Mouse (Mus musculus) MEL (cell line): ENCODE data around the gene Cntn5. TPM values are rescaled to one million over a fixed set of nuclear protein-coding genes. Genes with fewer than 3 reads are reported as not detected.

Source experiments
- DNase-seq: peaks from one replicate; pipeline ENCODE4 v3.0.0; 2011; ENCODE audit warnings: low read depth, low spot score
- H3K27ac ChIP-seq: 2 replicates; pipeline ENCODE4 v1.5.1; 2012; ENCODE audit warnings: low read depth, mild to moderate bottlenecking, control low read depth, low read length, moderate library complexity; ENCODE audit not compliant: control insufficient read depth
- H3K27me3 ChIP-seq, 2 experiments: fragments of 150-350 bp in 1 of 2; sonication (generic) in 1 of 2; 2 replicates each; pipeline ENCODE4 v1.6.1; 2012; ENCODE audit warnings: low read length in 2 of 2, mild to moderate bottlenecking in 2 of 2, improper control_type of control experiment in 1 of 2, moderate library complexity in 1 of 2; ENCODE audit not compliant: insufficient read depth in 2 of 2, control insufficient read depth in 1 of 2
- H3K36me3 ChIP-seq, 2 experiments: 2 replicates each; pipeline ENCODE4 v1.6.1; 2012 to 2014; ENCODE audit warnings: low read length in 2 of 2, improper control_type of control experiment in 1 of 2, inconsistent platforms in 1 of 2, mild to moderate bottlenecking in 1 of 2; ENCODE audit not compliant: insufficient read depth in 2 of 2, control insufficient read depth in 1 of 2
- H3K4me1 ChIP-seq, 2 experiments: fragments of 150-350 bp in 1 of 2; sonication (generic) in 1 of 2; 2 replicates each; pipeline ENCODE4 v1.6.1; 2012; ENCODE audit warnings: low read length in 2 of 2, improper control_type of control experiment in 1 of 2, mild to moderate bottlenecking in 1 of 2; ENCODE audit not compliant: insufficient read depth in 2 of 2, control insufficient read depth in 1 of 2
- H3K4me3 ChIP-seq, 2 experiments: fragments of 150-350 bp in 1 of 2; sonication (generic) in 1 of 2; 2 replicates each; pipeline ENCODE4 v1.5.1; 2012; ENCODE audit warnings: low read depth in 2 of 2, low read length in 2 of 2, mild to moderate bottlenecking in 2 of 2, moderate library complexity in 2 of 2, control low read depth in 1 of 2, improper control_type of control experiment in 1 of 2; ENCODE audit not compliant: control insufficient read depth in 1 of 2, insufficient read depth in 1 of 2
- H3K79me2 ChIP-seq: 2 replicates; pipeline ENCODE4 v1.6.1; 2012; ENCODE audit warnings: mild to moderate bottlenecking, low read length, moderate library complexity; ENCODE audit not compliant: control insufficient read depth, poor library complexity, insufficient read depth
- H3K9ac ChIP-seq: 2 replicates; pipeline ENCODE4 v1.6.1; 2012; ENCODE audit warnings: low read depth, mild to moderate bottlenecking, control low read depth, low read length, moderate library complexity; ENCODE audit not compliant: control insufficient read depth, poor library complexity, severe bottlenecking
- H3K9me3 ChIP-seq: fragments of 150-350 bp; sonication (generic); replicated peaks from 2 replicates; pipeline ENCODE4 v1.6.1; 2012; ENCODE audit warnings: mild to moderate bottlenecking, low read length, improper control_type of control experiment, moderate library complexity; ENCODE audit not compliant: insufficient read depth
- E2F4 ChIP-seq: IDR thresholded peaks from 2 replicates; pipeline ENCODE4 v1.6.1; 2011; ENCODE audit warnings: low read depth, low read length, improper control_type of control experiment, borderline replicate concordance
- ELF1 ChIP-seq: IDR thresholded peaks from 2 replicates; pipeline ENCODE4 v1.6.1; 2014; ENCODE audit warnings: low read depth, mild to moderate bottlenecking, inconsistent platforms, low read length, improper control_type of control experiment, moderate library complexity
- ETS1 ChIP-seq: IDR thresholded peaks from 2 replicates; pipeline ENCODE4 v1.6.1; 2012; ENCODE audit warnings: low read depth, mild to moderate bottlenecking, inconsistent platforms, low read length, improper control_type of control experiment, moderate library complexity
- JUND ChIP-seq: IDR thresholded peaks from 2 replicates; pipeline ENCODE4 v1.6.1; 2011; ENCODE audit warnings: low read depth, mild to moderate bottlenecking, improper control_type of control experiment, low read length
- KAT2A ChIP-seq: conservative IDR thresholded peaks from 2 replicates; pipeline ENCODE4 v1.6.1; 2012; ENCODE audit warnings: low read depth, low read length, improper control_type of control experiment, inconsistent platforms
- MYB ChIP-seq: IDR thresholded peaks from 2 replicates; pipeline ENCODE4 v1.6.1; 2011; ENCODE audit warnings: mild to moderate bottlenecking, low read depth, low read length, improper control_type of control experiment
- MYC ChIP-seq: IDR thresholded peaks from 2 replicates; pipeline ENCODE4 v1.6.1; 2011; ENCODE audit warnings: low read depth, mild to moderate bottlenecking, low read length, improper control_type of control experiment, moderate library complexity
- NELFE ChIP-seq: IDR thresholded peaks from 2 replicates; pipeline ENCODE4 v1.6.1; 2011; ENCODE audit warnings: low read depth, low read length, improper control_type of control experiment
- NRF1 ChIP-seq: IDR thresholded peaks from 2 replicates; pipeline ENCODE4 v1.6.1; 2014; ENCODE audit warnings: low read depth, mild to moderate bottlenecking, inconsistent platforms, low read length, improper control_type of control experiment, moderate library complexity; ENCODE audit not compliant: poor library complexity, insufficient read depth, severe bottlenecking
- RAD21 ChIP-seq: IDR thresholded peaks from 2 replicates; pipeline ENCODE4 v1.6.1; 2011; ENCODE audit warnings: mild to moderate bottlenecking, low read depth, low read length, improper control_type of control experiment
- RCOR1 ChIP-seq: IDR thresholded peaks from 2 replicates; pipeline ENCODE4 v1.6.1; 2012; ENCODE audit warnings: low read depth, mild to moderate bottlenecking, inconsistent platforms, low read length, improper control_type of control experiment
- SMC3 ChIP-seq: IDR thresholded peaks from 2 replicates; pipeline ENCODE4 v1.6.1; 2011; ENCODE audit warnings: low read depth, low read length, improper control_type of control experiment
- TAL1 ChIP-seq: IDR thresholded peaks from 2 replicates; pipeline ENCODE4 v1.6.1; 2012; ENCODE audit warnings: mild to moderate bottlenecking, inconsistent platforms, low read length, moderate library complexity, mixed read lengths
- TCF12 ChIP-seq: IDR thresholded peaks from 2 replicates; pipeline ENCODE4 v1.6.1; 2014; ENCODE audit warnings: low read depth, mild to moderate bottlenecking, inconsistent platforms, low read length, improper control_type of control experiment, moderate library complexity
- USF1 ChIP-seq: IDR thresholded peaks from 2 replicates; pipeline ENCODE4 v1.6.1; 2014; ENCODE audit warnings: low read depth, mild to moderate bottlenecking, inconsistent platforms, low read length, improper control_type of control experiment, moderate library complexity
- USF2 ChIP-seq, 2 experiments: IDR thresholded peaks; 2 replicates each; pipeline ENCODE4 v1.6.1; 2011 to 2012; ENCODE audit warnings: improper control_type of control experiment in 2 of 2, low read length in 2 of 2, borderline replicate concordance in 1 of 2, inconsistent platforms in 1 of 2, low read depth in 1 of 2, mild to moderate bottlenecking in 1 of 2; ENCODE audit not compliant: insufficient read depth in 1 of 2
- ZNF384 ChIP-seq: IDR thresholded peaks from 2 replicates; pipeline ENCODE4 v1.6.1; 2012; ENCODE audit warnings: low read depth, mild to moderate bottlenecking, inconsistent platforms, low read length, improper control_type of control experiment
- polyA plus RNA-seq, 2 experiments: library from polyadenylated mRNA; stranded (reverse) in 1 of 2; unstranded in 1 of 2; fragments of >175 nt in 1 of 2; fragments of >200 nt in 1 of 2; gene quantifications; 2 replicates each; pipeline versions ENCODE4 v1.2.1 to v1.2.4; 2012; ENCODE audit warnings: low replicate concordance in 2 of 2, low read depth in 1 of 2; ENCODE audit not compliant: insufficient read length in 2 of 2, insufficient read depth in 1 of 2, missing spikeins in 1 of 2
- total RNA-seq: library from RNA; depleted of rRNA; stranded (reverse); fragments of 300-350 nt; gene quantifications from 2 replicates; pipeline ENCODE4 v1.2.3, GENCODE M21; 2012

The Cntn5 gene
- total and polyA plus RNA-seq, 3 experiments = not detected

GRCm38 (mm10) chr9:10657144-10657748 lies 247.3 kb downstream of the Cntn5 start:
- Histone ChIP-seq H3K36me3 (no peaks in the 10 kb centered on the region), H3K9ac (no peak overlapping the region), H3K27ac (no peak overlapping the region), H3K4me1 (no peaks in the 10 kb centered on the region), H3K27me3 (no peaks in the 10 kb centered on the region), H3K9me3 (no peaks in the 10 kb centered on the region), H3K79me2 (no peaks in the 10 kb centered on the region), H3K4me3 (no peak overlapping the region)
- no peak for DNase-seq
- TF ChIP-seq USF2 (IDR thresholded peaks at IDR 0.05; ENCODE audit: borderline replicate concordance in 1 of 2, insufficient read depth in 1 of 2, low read depth in 1 of 2, low read length in 2 of 2) (no peak), SMC3 (no peak), USF1 (no peak), JUND (no peak), MYC (no peak), KAT2A (no peak), MYB (no peak), NELFE (no peak), TCF12 (no peak), RAD21 (no peak)

- H3K27me3 ChIP-seq = no peaks in the 10 kb centered on the region
- no peak for TF ChIP-seq USF1
- no peak for TF ChIP-seq JUND
- TF ChIP-seq RCOR1 = no peak
- TF ChIP-seq ETS1 = no peak
- H3K9me3 ChIP-seq = no peaks in the 10 kb centered on the region
- no peak for DNase-seq
- H3K9ac ChIP-seq = no peak overlapping the region
- no peaks in the 10 kb centered on the region for H3K36me3 ChIP-seq
- no peaks in the 10 kb centered on the region for H3K79me2 ChIP-seq
- no peak overlapping the region for H3K27ac ChIP-seq
- H3K4me1 ChIP-seq = no peaks in the 10 kb centered on the region
- no peak overlapping the region for H3K4me3 ChIP-seq
Observed at GRCm38 (mm10) chr9:10650632-10651031, 253.9 kb downstream of the Cntn5 start.

GRCm38 (mm10) chr9:10645951-10646350 lies 258.6 kb downstream of the Cntn5 start:
- H3K27me3 ChIP-seq = no peaks in the 10 kb centered on the region
- no peaks in the 10 kb centered on the region for H3K79me2 ChIP-seq
- H3K4me3 ChIP-seq = no peak overlapping the region
- no peak overlapping the region for H3K9ac ChIP-seq
- H3K9me3 ChIP-seq = no peaks in the 10 kb centered on the region
- no peak overlapping the region for H3K27ac ChIP-seq
- no peaks in the 10 kb centered on the region for H3K4me1 ChIP-seq
- no peaks in the 10 kb centered on the region for H3K36me3 ChIP-seq
- no peak for TF ChIP-seq TAL1
- TF ChIP-seq ELF1 = no peak
- TF ChIP-seq MYB = no peak
- TF ChIP-seq ZNF384 = no peak
- TF ChIP-seq KAT2A = no peak
- no peak for TF ChIP-seq E2F4
- no peak for TF ChIP-seq NRF1
- no peak for DNase-seq
